Mouse (Mus musculus): ENCODE measurements at regions not wholly inside any gene's neighbourhood (a gene's known extent, or its start where the extent isn't known, plus 50 kb on each side); places are given as distances from the start of the nearest gene placed in this dataset.

GRCm38 (mm10) chr3:147545329-147546006 lies 693.3 kb downstream of the Ttll7 start:
- ATAC-seq (ENCODE audit: extremely low read depth, insufficient number of reproducible peaks, low FRiP score, poor library complexity, severe bottlenecking) = no peak

DNA sequence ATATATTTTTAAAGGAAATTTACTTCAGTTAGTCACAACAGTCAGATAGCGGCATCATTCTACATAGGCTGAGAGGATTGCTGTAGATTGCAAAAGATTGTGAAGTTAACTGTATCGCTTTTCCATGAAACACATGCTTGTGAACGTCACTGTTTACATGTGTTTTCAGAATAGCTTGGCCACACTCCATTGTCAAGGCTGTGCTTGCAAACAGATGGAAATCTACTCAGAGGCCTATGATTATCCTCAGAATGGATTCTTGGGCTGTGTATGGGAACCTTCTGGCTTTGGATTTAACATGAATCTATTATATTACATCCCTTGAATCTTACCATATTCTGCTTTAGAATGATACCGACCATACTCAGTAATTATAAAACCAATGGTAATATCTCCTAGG lies 690.1 kb downstream of the Ttll7 start:
- ATAC-seq (ENCODE audit: extremely low read depth, insufficient number of reproducible peaks, low FRiP score, poor library complexity, severe bottlenecking) = no peak

- ATAC-seq (ENCODE audit: extremely low read depth, insufficient number of reproducible peaks, low FRiP score, poor library complexity, severe bottlenecking) = no peak
Observed at GRCm38 (mm10) chr3:147537584-147537983, 685.4 kb downstream of the Ttll7 start.

DNA sequence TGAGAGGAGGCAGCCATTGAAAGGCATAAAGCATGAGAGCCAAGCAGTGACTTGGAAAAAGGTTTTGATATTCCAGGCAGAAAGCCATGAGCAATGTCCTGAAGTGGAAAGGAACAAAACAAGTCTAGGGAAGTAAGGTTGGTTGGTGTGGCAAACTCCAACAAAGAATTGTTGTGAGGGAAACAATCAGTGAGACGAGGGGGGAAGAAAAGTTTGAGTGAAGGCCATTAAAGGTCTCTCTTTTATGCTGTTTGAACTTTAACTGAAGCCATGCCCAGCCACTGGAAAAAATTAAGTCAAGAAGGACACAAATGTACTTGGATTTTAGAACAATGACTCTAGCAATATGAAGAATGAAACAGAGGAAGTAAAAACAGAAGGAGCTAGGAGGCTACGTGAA lies 680.0 kb downstream of the Ttll7 start:
- no peak for ATAC-seq (ENCODE audit: extremely low read depth, insufficient number of reproducible peaks, low FRiP score, poor library complexity, severe bottlenecking)

DNA sequence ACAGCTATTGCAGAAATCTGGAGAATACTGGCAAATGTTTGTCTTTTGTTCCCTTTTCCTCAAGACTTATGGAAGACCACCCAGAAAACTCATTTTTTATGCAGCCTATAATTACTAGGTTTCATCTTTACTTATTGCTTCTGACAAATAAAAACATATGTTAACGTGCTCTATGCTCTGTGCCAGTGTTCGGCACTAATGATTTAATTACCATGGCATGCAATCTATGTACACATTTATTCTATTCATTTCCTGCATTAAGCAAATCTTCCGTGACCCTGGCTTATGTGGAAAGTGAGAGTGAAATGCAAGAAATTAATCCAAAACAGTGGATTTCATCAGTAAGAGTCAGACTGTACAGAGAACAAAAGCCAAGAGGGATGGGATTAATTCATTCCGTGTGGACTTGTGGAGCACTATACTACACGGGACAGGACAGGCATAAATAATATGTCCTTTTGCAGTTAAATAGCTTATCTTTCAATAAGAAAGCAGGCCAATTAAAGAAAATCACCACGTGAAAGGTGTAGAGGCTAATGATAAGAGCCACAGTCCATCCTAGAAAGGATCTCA lies 679.5 kb downstream of the Ttll7 start:
- no peak for ATAC-seq (ENCODE audit: extremely low read depth, insufficient number of reproducible peaks, low FRiP score, poor library complexity, severe bottlenecking)

Data from neutrophil, adult 5-6 weeks (primary cell).